Mouse (Mus musculus): Measurements from ENCODE around the gene Clca3a1.

Clca3a1 gene

GRCm38 (mm10) chr3:144719088-144719900, 41.5 kb downstream of the Clca3a1 start:
- peak; percentile 76 for DNase-seq (ENCODE audit: extremely low spot score, low spot score)

GRCm38 (mm10) chr3:144718706-144719087, 42.1 kb downstream of the Clca3a1 start:
- DNase-seq (ENCODE audit: extremely low spot score, low spot score): no peak

GRCm38 (mm10) chr3:144717835-144718234, 42.9 kb downstream of the Clca3a1 start:
- no peak for DNase-seq (ENCODE audit: extremely low spot score, low spot score)

GRCm38 (mm10) chr3:144717121-144717520, 43.7 kb downstream of the Clca3a1 start:
- DNase-seq (ENCODE audit: extremely low spot score, low spot score): no peak

- DNase-seq (ENCODE audit: extremely low spot score, low spot score): no peak
These were observed 44.9 kb downstream of the Clca3a1 start for GRCm38 (mm10) chr3:144715901-144716300.

- DNase-seq (ENCODE audit: extremely low spot score, low spot score): no peak
These were observed 45.7 kb downstream of the Clca3a1 start for GRCm38 (mm10) chr3:144715033-144715432.

GRCm38 (mm10) chr3:144714606-144715005, 46.2 kb downstream of the Clca3a1 start:
- no peak for DNase-seq (ENCODE audit: extremely low spot score, low spot score)

- no peak for DNase-seq (ENCODE audit: extremely low spot score, low spot score)
These were observed 46.7 kb downstream of the Clca3a1 start for GRCm38 (mm10) chr3:144714126-144714525.

- no peak for DNase-seq (ENCODE audit: extremely low spot score, low spot score)
These were observed 49.1 kb downstream of the Clca3a1 start for GRCm38 (mm10) chr3:144711607-144712206.

- DNase-seq (ENCODE audit: extremely low spot score, low spot score): no peak
These were observed 52.2 kb downstream of the Clca3a1 start for GRCm38 (mm10) chr3:144708612-144709011.

GRCm38 (mm10) chr3:144703959-144704358, 56.8 kb downstream of the Clca3a1 start:
- no peak for DNase-seq (ENCODE audit: extremely low spot score, low spot score)

GRCm38 (mm10) chr3:144698790-144699433, 61.9 kb downstream of the Clca3a1 start:
- DNase-seq (ENCODE audit: extremely low spot score, low spot score): no peak

GRCm38 (mm10) chr3:144697942-144698341, 62.8 kb downstream of the Clca3a1 start:
- DNase-seq (ENCODE audit: extremely low spot score, low spot score): no peak

- no peak for DNase-seq (ENCODE audit: extremely low spot score, low spot score)
These were observed 63.6 kb downstream of the Clca3a1 start for GRCm38 (mm10) chr3:144697154-144697553.

GRCm38 (mm10) chr3:144694941-144695340, 65.8 kb downstream of the Clca3a1 start:
- no peak for DNase-seq (ENCODE audit: extremely low spot score, low spot score)

- DNase-seq (ENCODE audit: extremely low spot score, low spot score): no peak
These were observed 66.7 kb downstream of the Clca3a1 start for GRCm38 (mm10) chr3:144694040-144694439.

GRCm38 (mm10) chr3:144692052-144692451, 68.7 kb downstream of the Clca3a1 start:
- DNase-seq (ENCODE audit: extremely low spot score, low spot score): no peak

GRCm38 (mm10) chr3:144689236-144689635, 71.5 kb downstream of the Clca3a1 start:
- DNase-seq (ENCODE audit: extremely low spot score, low spot score): peak; percentile 74

- no peak for DNase-seq (ENCODE audit: extremely low spot score, low spot score)
These were observed 72.5 kb downstream of the Clca3a1 start for GRCm38 (mm10) chr3:144688284-144688683.

GRCm38 (mm10) chr3:144687618-144688017, 73.2 kb downstream of the Clca3a1 start:
- DNase-seq (ENCODE audit: extremely low spot score, low spot score): no peak

- peak; percentile 11 for DNase-seq (ENCODE audit: extremely low spot score, low spot score)
These were observed 74.6 kb downstream of the Clca3a1 start for GRCm38 (mm10) chr3:144686146-144686545.

GRCm38 (mm10) chr3:144683136-144683814, 77.5 kb downstream of the Clca3a1 start:
- no peak for DNase-seq (ENCODE audit: extremely low spot score, low spot score)
